In genomic region chr11:118417496-118417895, GRCm38 (mm10) we compare ENCODE assay signal across 11 mouse cellular contexts. TPM values are rescaled to one million over a fixed set of nuclear protein-coding genes. Genes with fewer than 3 reads are reported as not detected.
DNase-seq lines count a peak whose midpoint lies in the region; ATAC-seq and TF ChIP-seq lines count a peak whose summit lies in the region.
"Had no signal": no experiment of that assay in that cellular context is flagged by ENCODE, and none has a peak within 500 bp of the region (broad histone marks: within the 10 kb centered on the region; RNA-seq: fewer than 3 reads in every experiment).

No protein-coding gene starts in this region.

- peak overlapping the region; percentile 92 for H3K4me3 ChIP-seq in heart, embryonic 10.5 days
- peak overlapping the region; percentile 30 to 94 (median 76) for H3K4me3 ChIP-seq in CH12.LX (replicated peaks in 1 of 3; ENCODE audit: low read depth in 2 of 3, low read length in 2 of 3, poor library complexity in 1 of 3)
- 0 out of 2 replicates have a peak overlapping the region, but pooled peaks have one; percentile 78 for H3K4me3 ChIP-seq in forebrain, embryonic 13.5 days
- peak overlapping the region; percentile 91; the same call in 1 of the 2 replicates for H3K4me3 ChIP-seq in liver, embryonic 15.5 days (replicated peaks)

- no peak for TF ChIP-seq RAD21 in CH12.LX (IDR thresholded peaks at IDR 0.05; ENCODE audit: low read depth, low read length)

- no peaks in the 10 kb centered on the region for H3K9me3 ChIP-seq in heart, embryonic 10.5 days
- H3K9me3 ChIP-seq in CH12.LX (replicated peaks; ENCODE audit: low read length) = no peaks in the 10 kb centered on the region
- no peaks in the 10 kb centered on the region for H3K9me3 ChIP-seq in forebrain, embryonic 13.5 days (replicated peaks)
- no peaks in the 10 kb centered on the region for H3K9me3 ChIP-seq in liver, embryonic 15.5 days (replicated peaks)

- H3K4me1 ChIP-seq in heart, embryonic 10.5 days = peaks cover 35% of the 10 kb centered on the region
- peaks cover 18 to 34% of the 10 kb centered on the region in 2 experiments for H3K4me1 ChIP-seq in CH12.LX (ENCODE audit: control insufficient read depth in 1 of 2, insufficient read depth in 2 of 2)
- peaks cover 47% of the 10 kb centered on the region for H3K4me1 ChIP-seq in forebrain, embryonic 13.5 days
- H3K4me1 ChIP-seq in liver, embryonic 15.5 days (replicated peaks) = peaks cover 29% of the 10 kb centered on the region

- H3K27ac ChIP-seq in heart, embryonic 10.5 days = no peak overlapping the region
- no peak overlapping the region for H3K27ac ChIP-seq in CH12.LX (ENCODE audit: insufficient read depth, low read depth)
- no peak overlapping the region for H3K27ac ChIP-seq in forebrain, embryonic 13.5 days
- H3K27ac ChIP-seq in liver, embryonic 15.5 days (replicated peaks) = no peak overlapping the region

- 94% methylated on average over 9 of the region's 9 CpGs for WGBS in heart, embryonic 10.5 days
- 97% methylated on average over 9 of the region's 9 CpGs for WGBS in forebrain, embryonic 13.5 days
- WGBS in liver, embryonic 15.5 days (ENCODE audit: insufficient replicate concordance) = 87% methylated on average over 9 of the region's 9 CpGs

- in situ Hi-C loops in CH12.LX (cut with MboI; ENCODE audit: low pct_ligation_motif_present, low pct_unique_long_range_greater_than_20kb, low sequenced_read_pairs) = no loop called here

- TF ChIP-seq POLR2A in CH12.LX (IDR thresholded peaks at IDR 0.05; ENCODE audit: low read depth, low read length) = no peak

- TF ChIP-seq EP300 in CH12.LX (IDR thresholded peaks at IDR 0.05; ENCODE audit: low read length) = no peak

- dilution Hi-C loops in CH12.LX (cut with MboI; ENCODE audit: extremely low pct_ligation_motif_present, extremely low pct_unique_long_range_greater_than_20kb, low sequenced_read_pairs) = no loop called here

- peak overlapping the region; percentile 86; the same call in 1 of the 2 replicates for H3K4me2 ChIP-seq in CH12.LX (ENCODE audit: insufficient read depth, low read depth, poor library complexity, severe bottlenecking)
- H3K4me2 ChIP-seq in forebrain, embryonic 13.5 days = peak overlapping the region; percentile 93
- H3K4me2 ChIP-seq in liver, embryonic 15.5 days = peak overlapping the region; percentile 85; the same call in 1 of the 2 replicates

- 0 out of 2 replicates have a peak, but pooled peaks cover under 1% of the 10 kb centered on the region for H3K27me3 ChIP-seq in heart, embryonic 10.5 days (ENCODE audit: insufficient read depth, poor library complexity, severe bottlenecking)
- H3K27me3 ChIP-seq in CH12.LX (replicated peaks) = peaks cover 2% of the 10 kb centered on the region
- no peaks in the 10 kb centered on the region for H3K27me3 ChIP-seq in forebrain, embryonic 13.5 days
- H3K27me3 ChIP-seq in liver, embryonic 15.5 days = peaks cover 5% of the 10 kb centered on the region; the same call in 1 of the 2 replicates

- no peak for TF ChIP-seq CTCF in CH12.LX (conservative IDR thresholded peaks at IDR 0.05 in 1 of 2, IDR thresholded peaks at IDR 0.05 in 1 of 2; ENCODE audit: low read depth in 2 of 2, low read length in 2 of 2)

- DNase-seq in heart, embryonic 10.5 days (ENCODE audit: low spot score) = no peak
- no peak for DNase-seq in heart, postnatal 4 days
- no peak for DNase-seq in CH12.LX (ENCODE audit: extremely low read depth)
- DNase-seq in gastrocnemius, postnatal 25 days = no peak
- no peak for DNase-seq in adrenal gland, postnatal 10 days
- DNase-seq: adrenal gland, postnatal 36 days; lung, adult 18-20 months; right cerebral cortex, postnatal 4 days had no signal

- H3K9ac ChIP-seq in CH12.LX (ENCODE audit: insufficient read depth, low read depth) = peak overlapping the region; percentile 89; the same call in 1 of the 2 replicates
- peak overlapping the region; percentile 91 for H3K9ac ChIP-seq in forebrain, embryonic 13.5 days
- 0 out of 2 replicates have a peak overlapping the region, but pooled peaks have one; percentile 94 for H3K9ac ChIP-seq in liver, embryonic 15.5 days

- no peak for ATAC-seq in forebrain, embryonic 13.5 days
- no peak for ATAC-seq in liver, embryonic 15.5 days (ENCODE audit: insufficient read depth)
- ATAC-seq in granulocyte monocyte progenitor cell, adult 5-6 weeks (replicated peaks; ENCODE audit: poor library complexity, severe bottlenecking) = no peak

- H3K79me2 ChIP-seq in CH12.LX (replicated peaks; ENCODE audit: control insufficient read depth, extremely low read depth, insufficient read depth, poor library complexity, severe bottlenecking) = peaks cover 16% of the 10 kb centered on the region

- peaks cover 35% of the 10 kb centered on the region for H3K36me3 ChIP-seq in heart, embryonic 10.5 days
- peaks cover 36 to 51% of the 10 kb centered on the region in 2 experiments for H3K36me3 ChIP-seq in CH12.LX (replicated peaks in 1 of 2; ENCODE audit: control insufficient read depth in 1 of 2, insufficient read depth in 1 of 2, low read length in 1 of 2)
- peaks cover 22% of the 10 kb centered on the region for H3K36me3 ChIP-seq in forebrain, embryonic 13.5 days (ENCODE audit: poor library complexity, severe bottlenecking)
- H3K36me3 ChIP-seq in liver, embryonic 15.5 days (replicated peaks) = peaks cover 16% of the 10 kb centered on the region; the same call in 1 of the 2 replicates

TF ChIP-seq in CH12.LX, 34 proteins besides CTCF, POLR2A, EP300 and RAD21:
- TF ChIP-seq PAX5 (IDR thresholded peaks at IDR 0.05; ENCODE audit: low read length) = no peak
- no peak for TF ChIP-seq SIN3A (IDR thresholded peaks at IDR 0.05; ENCODE audit: low read length)
- TF ChIP-seq ELF1 (IDR thresholded peaks at IDR 0.05; ENCODE audit: low read depth, low read length) = no peak
- TF ChIP-seq RCOR1 (conservative IDR thresholded peaks at IDR 0.05; ENCODE audit: low read depth, low read length) = no peak
- TF ChIP-seq MYC (IDR thresholded peaks at IDR 0.05; ENCODE audit: low read depth, low read length) = no peak

RNA-seq across cellular contexts. Expression of gene Cant1, which starts 1.4 kb away (rescaled TPM):
- polyA plus RNA-seq in heart, embryonic 10.5 days (2016; fragmentation: Nextera tagmentation; extraction: Ambion mirVana) = 22.4 and 23.5 TPM in 2 replicates
- 10 to 100 TPM; 19.6 to 20.2 TPM for total RNA-seq in heart, postnatal 4 days (2021)
- total RNA-seq in CH12.LX (2012; rRNA removed) (36.7 and 40.2 TPM in 2 replicates), CH12.LX (2014; rRNA removed) (25.1 and 28.8 TPM in 2 replicates)
- 31.2 and 31.8 TPM in 2 replicates for polyA plus RNA-seq in CH12.LX (2012; ENCODE audit: insufficient read length, low read depth)
- polyA plus RNA-seq in forebrain, embryonic 13.5 days (2015; fragmentation: Nextera tagmentation; extraction: Ambion mirVana) = 20.2 and 20.3 TPM in 2 replicates
- 9.9 and 10.8 TPM in 2 replicates for polyA plus RNA-seq in liver, embryonic 15.5 days (2015; fragmentation: Nextera tagmentation; extraction: Ambion mirVana)
- 29.7 and 34.6 TPM in 2 replicates for total RNA-seq in granulocyte monocyte progenitor cell, adult 5-6 weeks (2014; fragmentation: Nextera tagmentation)
- 18.6 and 21.0 TPM in 2 replicates for total RNA-seq in granulocyte monocyte progenitor cell, adult 5-6 weeks (2017)
- 1 to 10 TPM; 9.3 to 9.9 TPM for total RNA-seq in gastrocnemius, postnatal 25 days (2021)
- 10 to 100 TPM; 29.7 to 29.8 TPM for total RNA-seq in adrenal gland, postnatal 10 days (2021)

RNA-seq across cellular contexts. Expression of gene C1qtnf1, which starts 10.5 kb away (rescaled TPM):
- polyA plus RNA-seq in heart, embryonic 10.5 days (2016; fragmentation: Nextera tagmentation; extraction: Ambion mirVana) = 2.7 and 3.3 TPM in 2 replicates
- 10 to 100 TPM; 21.2 to 25.1 TPM for total RNA-seq in heart, postnatal 4 days (2021)
- total RNA-seq in CH12.LX (2012; rRNA removed) (0.13 and 0.76 TPM in 2 replicates), CH12.LX (2014; rRNA removed) (0.15 and 0.19 TPM in 2 replicates)
- polyA plus RNA-seq in CH12.LX (2012; ENCODE audit: insufficient read length, low read depth) = 0.12 TPM in 1 of 2 replicates, not detected in the other
- polyA plus RNA-seq in forebrain, embryonic 13.5 days (2015; fragmentation: Nextera tagmentation; extraction: Ambion mirVana) = 1.6 and 2.0 TPM in 2 replicates
- polyA plus RNA-seq in liver, embryonic 15.5 days (2015; fragmentation: Nextera tagmentation; extraction: Ambion mirVana) = 1.9 and 2.0 TPM in 2 replicates
- total RNA-seq in granulocyte monocyte progenitor cell, adult 5-6 weeks (2014; fragmentation: Nextera tagmentation) = not detected in 2 replicates
- not detected in 2 replicates for total RNA-seq in granulocyte monocyte progenitor cell, adult 5-6 weeks (2017)
- total RNA-seq in gastrocnemius, postnatal 25 days (2021) = 10 to 100 TPM in 1 of 2 experiments, 1 to 10 TPM in 1; 9.2 to 13.4 TPM
- total RNA-seq in adrenal gland, postnatal 10 days (2021) = 10 to 100 TPM; 27.7 to 28.7 TPM

RNA-seq across cellular contexts. Expression of gene Lgals3bp, which starts 15.6 kb away (rescaled TPM):
- polyA plus RNA-seq in heart, embryonic 10.5 days (2016; fragmentation: Nextera tagmentation; extraction: Ambion mirVana) = 5.1 and 6.2 TPM in 2 replicates
- total RNA-seq in heart, postnatal 4 days (2021) = 10 to 100 TPM; 20.2 to 24.4 TPM
- total RNA-seq in CH12.LX (2012; rRNA removed) (67.3 and 93.0 TPM in 2 replicates), CH12.LX (2014; rRNA removed) (134 and 146 TPM in 2 replicates)
- 310 and 338 TPM in 2 replicates for polyA plus RNA-seq in CH12.LX (2012; ENCODE audit: insufficient read length, low read depth)
- 1.1 and 1.3 TPM in 2 replicates for polyA plus RNA-seq in forebrain, embryonic 13.5 days (2015; fragmentation: Nextera tagmentation; extraction: Ambion mirVana)
- polyA plus RNA-seq in liver, embryonic 15.5 days (2015; fragmentation: Nextera tagmentation; extraction: Ambion mirVana) = 42.7 and 43.9 TPM in 2 replicates
- total RNA-seq in granulocyte monocyte progenitor cell, adult 5-6 weeks (2014; fragmentation: Nextera tagmentation) = 85.3 and 107 TPM in 2 replicates
- 36.0 and 44.8 TPM in 2 replicates for total RNA-seq in granulocyte monocyte progenitor cell, adult 5-6 weeks (2017)
- 10 to 100 TPM; 11.0 to 14.7 TPM for total RNA-seq in gastrocnemius, postnatal 25 days (2021)
- total RNA-seq in adrenal gland, postnatal 10 days (2021) = 10 to 100 TPM; 55.4 to 58.3 TPM

RNA-seq across cellular contexts. Expression of gene Engase, which starts 59.1 kb away (rescaled TPM):
- 5.1 and 7.8 TPM in 2 replicates for polyA plus RNA-seq in heart, embryonic 10.5 days (2016; fragmentation: Nextera tagmentation; extraction: Ambion mirVana)
- 1 to 10 TPM; 4.0 to 5.8 TPM for total RNA-seq in heart, postnatal 4 days (2021)
- total RNA-seq in CH12.LX (2012; rRNA removed) (12.1 and 13.6 TPM in 2 replicates), CH12.LX (2014; rRNA removed) (6.0 and 7.0 TPM in 2 replicates)
- 6.2 and 9.7 TPM in 2 replicates for polyA plus RNA-seq in CH12.LX (2012; ENCODE audit: insufficient read length, low read depth)
- polyA plus RNA-seq in forebrain, embryonic 13.5 days (2015; fragmentation: Nextera tagmentation; extraction: Ambion mirVana) = 4.5 and 5.6 TPM in 2 replicates
- 6.0 and 7.8 TPM in 2 replicates for polyA plus RNA-seq in liver, embryonic 15.5 days (2015; fragmentation: Nextera tagmentation; extraction: Ambion mirVana)
- 2.2 and 4.8 TPM in 2 replicates for total RNA-seq in granulocyte monocyte progenitor cell, adult 5-6 weeks (2014; fragmentation: Nextera tagmentation)
- 2.4 and 5.7 TPM in 2 replicates for total RNA-seq in granulocyte monocyte progenitor cell, adult 5-6 weeks (2017)
- 1 to 10 TPM; 5.4 to 9.5 TPM for total RNA-seq in gastrocnemius, postnatal 25 days (2021)
- 10 to 100 TPM; 12.7 to 16.3 TPM for total RNA-seq in adrenal gland, postnatal 10 days (2021)

Comparison
In these comparisons a context has a peak if more than half of its experiments do, and no peak if none do; other contexts are left out.
1. RNA of gene C1qtnf1, which starts 10.5 kb away (total RNA-seq): 27.7 to 28.7 TPM in adrenal gland, postnatal 10 days, 21.2 to 25.1 TPM in heart, postnatal 4 days and 9.2 to 13.4 TPM in gastrocnemius, postnatal 25 days; 0.13 to 0.76 TPM in CH12.LX and not detected in granulocyte monocyte progenitor cell, adult 5-6 weeks; every median in the first group is over 4 times any median in the second.
2. Peak in every context shown above with its lines, with median percentiles within 50 percentile points of each other: H3K4me3 ChIP-seq, H3K4me2 ChIP-seq and H3K9ac ChIP-seq.